Mouse (Mus musculus): ENCODE results near the gene Gmip. TPM values are rescaled to one million over a fixed set of nuclear protein-coding genes. Genes with fewer than 3 reads are reported as not detected.

The Gmip gene
- polyA plus RNA-seq, 1 experiment = 80.2 TPM

DNA sequence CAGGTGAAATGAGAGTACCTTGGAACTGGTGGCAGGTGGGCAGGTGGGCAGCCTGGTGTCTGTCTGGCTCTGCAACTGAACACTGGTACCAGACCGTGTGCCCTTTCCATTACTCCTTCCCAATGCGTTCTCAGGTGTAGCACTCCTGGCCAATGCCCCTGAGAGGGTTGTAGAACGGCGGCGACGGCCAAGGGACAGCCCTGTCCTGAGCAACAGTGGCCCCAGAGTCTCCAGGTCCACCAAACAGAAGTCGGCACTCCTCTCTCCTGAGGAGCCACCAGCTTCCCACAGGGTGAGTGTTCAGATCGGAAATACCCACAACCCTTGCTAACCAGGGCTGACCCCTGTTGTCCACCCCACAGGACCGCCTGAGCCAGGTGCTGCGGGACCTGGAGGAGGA, 3.4 kb upstream of the Gmip start:
- no peak for DNase-seq (ENCODE audit: low read depth)
- no peak for TF ChIP-seq POLR2A (IDR thresholded peaks at IDR 0.05; ENCODE audit: borderline replicate concordance, extremely low read depth, insufficient read depth, insufficient read length, poor library complexity, severe bottlenecking)
- TF ChIP-seq CTCF (IDR thresholded peaks at IDR 0.05; ENCODE audit: borderline replicate concordance, extremely low read depth, insufficient read depth, insufficient read length) = no peak

- TF ChIP-seq CTCF (IDR thresholded peaks at IDR 0.05; ENCODE audit: borderline replicate concordance, extremely low read depth, insufficient read depth, insufficient read length) = no peak
- no peak for TF ChIP-seq POLR2A (IDR thresholded peaks at IDR 0.05; ENCODE audit: borderline replicate concordance, extremely low read depth, insufficient read depth, insufficient read length, poor library complexity, severe bottlenecking)
- DNase-seq (ENCODE audit: low read depth) = no peak
Observed at GRCm38 (mm10) chr8:69805491-69805890, 3.0 kb upstream of the Gmip start.

DNA sequence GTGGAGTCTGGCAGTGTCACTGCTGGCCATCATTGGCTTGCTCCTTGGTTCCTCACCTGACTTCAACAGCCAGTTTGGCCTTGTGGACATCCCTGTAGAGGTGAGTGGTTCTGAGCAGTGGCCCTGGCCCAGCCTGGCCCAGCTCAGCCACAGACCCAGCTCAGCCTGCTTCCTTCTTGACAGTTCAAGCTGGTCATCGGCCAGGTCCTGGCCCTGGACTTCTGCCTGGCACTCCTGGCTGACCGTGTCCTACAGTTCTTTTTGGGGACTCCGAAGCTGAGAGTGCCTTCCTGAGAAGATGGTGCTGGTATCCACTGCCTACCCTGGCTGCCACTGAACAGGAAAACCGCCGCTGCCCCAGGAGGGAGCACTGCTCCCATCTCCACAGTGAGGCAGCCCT, 1.2 kb upstream of the Gmip start:
- TF ChIP-seq POLR2A (IDR thresholded peaks at IDR 0.05; ENCODE audit: borderline replicate concordance, extremely low read depth, insufficient read depth, insufficient read length, poor library complexity, severe bottlenecking) (no peak), CTCF (IDR thresholded peaks at IDR 0.05; ENCODE audit: borderline replicate concordance, extremely low read depth, insufficient read depth, insufficient read length) (no peak)
- DNase-seq (ENCODE audit: low read depth) = no peak

- TF ChIP-seq POLR2A (IDR thresholded peaks at IDR 0.05; ENCODE audit: borderline replicate concordance, extremely low read depth, insufficient read depth, insufficient read length, poor library complexity, severe bottlenecking) (no peak), CTCF (IDR thresholded peaks at IDR 0.05; ENCODE audit: borderline replicate concordance, extremely low read depth, insufficient read depth, insufficient read length) (no peak)
- DNase-seq (ENCODE audit: low read depth) = peak; percentile 79
Observed at GRCm38 (mm10) chr8:69808864-69809403, 455 bp downstream of the Gmip start.

DNA sequence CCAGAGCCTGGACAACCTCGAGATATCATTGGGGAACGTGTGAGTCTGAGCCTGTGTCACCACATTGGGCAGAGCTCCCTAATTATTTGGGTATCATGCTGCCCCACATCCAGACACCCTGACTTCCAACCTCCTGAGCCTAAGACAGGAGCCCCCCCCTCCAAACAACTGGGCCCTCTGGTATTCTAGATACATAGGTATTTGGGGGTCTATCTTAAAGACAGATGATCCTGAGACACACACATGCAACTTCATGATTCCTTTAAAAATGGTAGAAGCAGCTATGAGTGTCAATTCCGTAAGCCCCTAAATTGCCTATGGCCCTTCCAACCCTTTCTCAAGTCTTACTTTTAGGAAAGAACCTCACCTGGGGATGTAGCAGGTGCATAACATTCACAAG, 1.3 kb downstream of the Gmip start:
- no peak for TF ChIP-seq CTCF (IDR thresholded peaks at IDR 0.05; ENCODE audit: borderline replicate concordance, extremely low read depth, insufficient read depth, insufficient read length)
- no peak for TF ChIP-seq POLR2A (IDR thresholded peaks at IDR 0.05; ENCODE audit: borderline replicate concordance, extremely low read depth, insufficient read depth, insufficient read length, poor library complexity, severe bottlenecking)
- no peak for DNase-seq (ENCODE audit: low read depth)

GRCm38 (mm10) chr8:69814881-69815280, 6.4 kb downstream of the Gmip start:
- TF ChIP-seq CTCF (IDR thresholded peaks at IDR 0.05; ENCODE audit: borderline replicate concordance, extremely low read depth, insufficient read depth, insufficient read length) (no peak), POLR2A (IDR thresholded peaks at IDR 0.05; ENCODE audit: borderline replicate concordance, extremely low read depth, insufficient read depth, insufficient read length, poor library complexity, severe bottlenecking) (no peak)
- DNase-seq (ENCODE audit: low read depth) = no peak

DNA sequence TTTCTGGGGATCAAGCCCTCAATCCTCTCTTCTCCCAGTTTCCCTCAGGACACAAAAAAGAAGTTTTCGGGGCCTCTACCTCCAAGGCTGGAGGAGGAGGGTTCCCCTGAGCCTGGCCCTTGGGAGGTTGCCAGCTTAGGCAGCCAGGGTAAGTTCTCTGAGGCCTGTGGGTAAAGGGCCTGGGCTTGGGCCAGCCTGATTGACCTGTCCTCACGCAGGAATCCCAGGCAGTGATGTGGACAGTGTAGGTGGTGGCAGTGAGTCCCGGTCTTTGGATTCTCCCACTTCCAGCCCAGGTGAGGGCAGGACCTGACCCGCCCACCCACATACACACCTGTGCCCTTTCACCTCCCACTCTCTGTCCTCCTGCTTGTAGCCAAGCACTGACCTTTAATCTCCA, 6.9 kb downstream of the Gmip start:
- TF ChIP-seq POLR2A (IDR thresholded peaks at IDR 0.05; ENCODE audit: borderline replicate concordance, extremely low read depth, insufficient read depth, insufficient read length, poor library complexity, severe bottlenecking) = no peak
- no peak for TF ChIP-seq CTCF (IDR thresholded peaks at IDR 0.05; ENCODE audit: borderline replicate concordance, extremely low read depth, insufficient read depth, insufficient read length)
- DNase-seq (ENCODE audit: low read depth) = no peak

DNA sequence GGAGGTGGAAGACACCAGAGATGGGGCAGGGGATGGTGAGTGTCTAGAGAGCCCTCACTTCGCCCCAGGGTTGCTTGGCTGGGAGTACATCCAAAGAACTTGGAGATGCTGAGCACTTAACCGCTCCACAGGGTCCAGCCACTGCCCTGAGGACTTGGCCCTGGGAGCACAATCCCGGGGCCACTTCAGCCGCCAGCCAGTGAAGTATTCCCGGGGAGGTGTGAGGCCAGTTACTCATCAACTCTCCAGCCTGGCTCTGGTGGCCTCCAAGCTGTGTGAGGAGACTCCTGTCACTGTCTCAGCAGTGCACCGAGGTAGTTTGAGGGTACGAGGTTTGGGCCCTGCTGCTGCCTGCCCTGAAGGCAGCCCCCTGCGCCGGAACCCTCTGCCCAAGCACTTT, 12.0 kb downstream of the Gmip start:
- no peak for TF ChIP-seq CTCF (IDR thresholded peaks at IDR 0.05; ENCODE audit: borderline replicate concordance, extremely low read depth, insufficient read depth, insufficient read length)
- TF ChIP-seq POLR2A (IDR thresholded peaks at IDR 0.05; ENCODE audit: borderline replicate concordance, extremely low read depth, insufficient read depth, insufficient read length, poor library complexity, severe bottlenecking) = no peak

DNA sequence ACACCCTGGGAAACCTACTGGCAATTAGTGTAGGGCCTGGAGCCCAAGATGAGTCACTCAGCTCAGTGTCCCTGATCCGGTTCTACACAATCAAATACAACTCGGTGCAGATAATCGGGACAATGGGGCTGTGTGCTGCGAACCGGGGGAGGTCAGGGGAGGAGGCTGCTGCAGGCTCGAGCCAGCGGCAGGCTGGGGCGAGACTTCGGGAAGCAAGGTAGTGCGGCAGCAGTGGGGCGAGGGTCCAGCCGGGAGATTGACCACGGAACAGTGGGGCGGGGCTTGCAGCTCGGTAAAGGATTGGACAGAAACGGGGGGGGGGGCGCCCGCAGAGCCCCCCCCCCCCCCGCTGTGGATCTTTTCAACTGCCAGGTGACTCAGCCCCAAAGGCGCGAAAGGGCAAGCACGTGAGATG, 13.5 kb downstream of the Gmip start:
- peak; percentile 78 for DNase-seq (ENCODE audit: low read depth)
- no peak for TF ChIP-seq CTCF (IDR thresholded peaks at IDR 0.05; ENCODE audit: borderline replicate concordance, extremely low read depth, insufficient read depth, insufficient read length)
- TF ChIP-seq POLR2A (IDR thresholded peaks at IDR 0.05; ENCODE audit: borderline replicate concordance, extremely low read depth, insufficient read depth, insufficient read length, poor library complexity, severe bottlenecking) = 0 out of 2 replicates have a peak, but pooled peaks have one; percentile 9

More for the DNA sequence above, 12.0 kb downstream of the Gmip start:
- DNase-seq (ENCODE audit: low read depth) = no peak

- TF ChIP-seq CTCF (IDR thresholded peaks at IDR 0.05; ENCODE audit: borderline replicate concordance, extremely low read depth, insufficient read depth, insufficient read length) (no peak; the same call in 1 of the 2 replicates), POLR2A (IDR thresholded peaks at IDR 0.05; ENCODE audit: borderline replicate concordance, extremely low read depth, insufficient read depth, insufficient read length, poor library complexity, severe bottlenecking) (peak; percentile 42; the same call in 1 of the 2 replicates)
- DNase-seq (ENCODE audit: low read depth) = peak; percentile 91
Observed at GRCm38 (mm10) chr8:69822386-69823191, 14.1 kb downstream of the Gmip start, which contains the start of gene Lpar2. Gene Lpar2, plus strand, starts transcription at chr8:69822429.

DNA sequence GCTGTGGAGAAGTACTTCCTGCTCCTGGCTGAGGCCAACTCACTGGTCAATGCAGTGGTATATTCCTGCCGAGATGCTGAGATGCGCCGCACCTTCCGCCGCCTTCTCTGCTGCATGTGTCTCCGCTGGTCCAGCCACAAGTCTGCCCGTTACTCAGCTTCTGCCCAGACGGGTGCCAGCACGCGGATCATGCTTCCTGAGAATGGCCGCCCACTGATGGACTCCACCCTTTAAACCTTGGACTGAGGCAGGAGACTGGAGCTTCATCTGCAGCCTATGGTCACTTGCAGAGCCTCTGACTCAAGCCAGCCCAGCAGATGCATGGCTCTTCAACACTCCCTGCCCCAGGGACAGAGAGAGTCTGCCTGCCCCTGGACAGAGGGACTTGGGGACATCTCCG, 17.9 kb downstream of the Gmip start:
- no peak for TF ChIP-seq CTCF (IDR thresholded peaks at IDR 0.05; ENCODE audit: borderline replicate concordance, extremely low read depth, insufficient read depth, insufficient read length)
- no peak for TF ChIP-seq POLR2A (IDR thresholded peaks at IDR 0.05; ENCODE audit: borderline replicate concordance, extremely low read depth, insufficient read depth, insufficient read length, poor library complexity, severe bottlenecking)
- no peak for DNase-seq (ENCODE audit: low read depth)
